Mouse (Mus musculus): ENCODE results near the gene Rdm1. TPM values are rescaled to one million over a fixed set of nuclear protein-coding genes. Genes with fewer than 3 reads are reported as not detected.
A peak's percentile ranks its signal among the peaks of the same experiment; 100 is the strongest.
"Not testable (repeated sequence)": the region's sequence is repeated elsewhere in the genome, so short reads cannot be mapped to it uniquely, and the experiment has no call there.

Rdm1 gene
- total and polyA plus RNA-seq, 3 experiments = 6.5 to 6.8 TPM; not detected in 1

DNA sequence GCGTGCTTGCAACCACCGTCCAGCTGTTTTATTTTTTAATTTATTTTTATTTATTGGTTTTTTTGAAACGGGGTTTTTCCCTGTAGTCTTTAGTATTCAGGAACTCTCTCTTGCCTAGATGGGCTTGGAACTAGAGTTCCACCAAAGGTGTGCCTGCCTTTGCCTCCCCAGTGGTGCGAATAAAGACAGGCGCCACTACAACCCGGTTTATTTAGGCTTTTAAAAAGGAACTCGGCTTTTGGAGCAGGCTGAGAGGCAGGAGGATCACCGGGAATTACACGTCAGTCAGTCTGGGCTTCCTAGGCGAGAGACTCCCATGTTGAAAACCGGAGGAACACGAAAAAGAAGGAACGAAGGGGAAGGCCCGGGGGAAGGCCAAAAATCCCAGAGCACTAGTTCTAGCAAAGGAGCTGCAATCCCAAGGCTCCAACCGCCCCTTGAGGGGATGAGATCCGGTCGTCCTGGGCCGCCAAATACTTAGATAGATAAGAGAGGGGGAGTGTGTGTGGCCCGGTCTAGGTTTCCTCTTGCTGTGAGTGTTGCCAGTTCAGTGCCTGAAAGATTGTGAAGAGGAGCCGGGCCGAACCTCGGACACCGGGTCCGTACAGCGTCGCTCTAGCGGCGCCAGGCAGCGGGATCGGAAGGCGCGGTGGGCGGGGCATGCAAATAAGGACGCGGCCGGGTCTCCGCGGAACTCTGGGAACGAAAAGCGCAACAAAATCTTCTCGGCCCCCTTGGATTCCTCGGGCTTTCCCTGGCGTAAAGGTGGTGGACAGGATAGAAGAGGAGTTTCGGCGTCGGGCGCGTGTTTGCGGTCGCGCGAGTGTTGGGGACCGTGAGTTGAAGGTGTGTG is 14.1 kb downstream of the Rdm1 start:
- peak; percentile 93 for DNase-seq (ENCODE audit: low read depth, low spot score)
- not testable (repeated sequence) for H3K27me3 ChIP-seq (ENCODE audit: control insufficient read depth in 1 of 2, insufficient read depth in 2 of 2, low read length in 2 of 2); H3K79me2 ChIP-seq (ENCODE audit: control insufficient read depth, insufficient read depth, low read length, poor library complexity); H3K9me3 ChIP-seq (replicated peaks; ENCODE audit: insufficient read depth, low read length); H3K4me1 ChIP-seq (ENCODE audit: control insufficient read depth in 1 of 2, insufficient read depth in 2 of 2, low read length in 2 of 2)
- H3K4me3 ChIP-seq (ENCODE audit: control insufficient read depth in 1 of 2, insufficient read depth in 1 of 2, low read depth in 2 of 2, low read length in 2 of 2) = peak overlapping the region; percentile 53 to 73
- H3K9ac ChIP-seq (ENCODE audit: control insufficient read depth, low read depth, low read length, poor library complexity, severe bottlenecking) = peak overlapping the region; percentile 81
- TF ChIP-seq NELFE (IDR thresholded peaks at IDR 0.05; ENCODE audit: low read depth, low read length) = peak; percentile 66
- peak in 1 of 2 experiments; percentile 22; a peak in 2 of 4 replicates for TF ChIP-seq POLR2A (IDR thresholded peaks at IDR 0.05; ENCODE audit: control insufficient read depth in 1 of 2, insufficient read depth in 1 of 2, low read depth in 1 of 2, low read length in 2 of 2, poor library complexity in 1 of 2)
- peak overlapping the region; percentile 77 for H3K27ac ChIP-seq (ENCODE audit: control insufficient read depth, low read depth, low read length)
- peaks cover 0 to 11% of the 10 kb centered on the region in 2 experiments; a peak in 2 of 4 replicates for H3K36me3 ChIP-seq (ENCODE audit: control insufficient read depth in 1 of 2, insufficient read depth in 2 of 2, low read length in 2 of 2)

DNA sequence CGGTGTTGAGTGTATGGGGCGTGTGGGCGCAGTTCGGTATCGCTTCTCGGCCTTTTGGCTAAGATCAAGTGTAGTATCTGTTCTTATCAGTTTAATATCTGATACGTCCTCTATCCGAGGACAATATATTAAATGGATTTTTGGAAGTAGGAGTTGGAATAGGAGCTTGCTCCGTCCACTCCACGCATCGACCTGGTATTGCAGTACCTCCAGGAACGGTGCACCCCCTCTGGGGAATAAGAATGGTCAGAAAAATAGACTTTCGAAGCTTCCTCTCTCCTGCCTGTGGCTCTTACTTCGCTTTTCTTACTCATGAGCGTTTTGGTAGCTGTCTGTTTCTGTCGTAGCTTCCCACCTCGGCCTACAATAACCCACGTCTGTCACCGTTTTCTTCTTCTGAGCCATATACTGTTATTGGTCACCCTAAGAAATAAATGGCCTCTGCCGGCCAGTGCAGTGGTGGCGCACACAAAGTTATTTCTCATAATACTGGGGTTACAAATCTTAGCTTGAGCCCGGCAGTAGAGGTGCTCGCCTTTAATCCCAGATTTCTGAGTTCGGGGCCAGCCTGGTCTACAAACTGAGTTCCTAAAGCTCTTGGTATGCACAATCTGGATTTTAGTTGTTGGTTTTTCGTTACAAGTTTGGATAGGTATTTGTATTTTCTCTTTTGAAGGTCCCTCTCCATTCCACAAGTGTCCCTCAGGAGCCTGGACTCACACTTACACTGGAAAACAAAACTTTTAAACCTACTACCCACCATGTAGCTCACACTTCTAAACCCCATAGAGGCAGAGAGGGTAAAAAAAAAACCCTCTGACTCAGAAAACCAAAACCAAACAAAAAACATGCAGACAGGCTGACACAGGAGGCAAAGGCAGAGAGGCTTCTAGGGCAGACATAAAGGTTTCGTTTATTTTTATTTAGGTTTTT is 15.0 kb downstream of the Rdm1 start:
- H3K4me3 ChIP-seq (ENCODE audit: control insufficient read depth in 1 of 2, insufficient read depth in 1 of 2, low read depth in 2 of 2, low read length in 2 of 2) = not testable (repeated sequence)
- peak; percentile 99 for DNase-seq (ENCODE audit: low read depth, low spot score)
- H3K9ac ChIP-seq (ENCODE audit: control insufficient read depth, low read depth, low read length, poor library complexity, severe bottlenecking) = peak overlapping the region; percentile 81

DNA sequence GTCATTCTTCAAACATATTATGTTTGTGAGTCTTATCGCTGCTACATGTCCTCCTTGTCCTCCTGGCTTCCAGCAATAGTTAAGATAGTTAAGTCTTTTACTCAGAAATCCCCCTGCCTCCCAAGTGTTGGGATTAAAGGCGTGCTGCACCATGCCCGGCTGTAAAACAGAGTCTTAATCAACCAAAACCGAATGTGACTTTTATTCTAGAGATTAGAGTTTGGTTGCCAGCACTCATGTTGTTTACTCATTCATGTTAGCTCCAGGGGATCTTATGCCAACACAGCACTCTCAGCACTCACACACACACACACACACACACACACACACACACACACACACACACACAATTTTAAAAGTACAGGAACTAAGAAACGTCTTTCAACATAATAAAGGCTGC is 15.9 kb downstream of the Rdm1 start:
- H3K4me3 ChIP-seq (ENCODE audit: control insufficient read depth in 1 of 2, insufficient read depth in 1 of 2, low read depth in 2 of 2, low read length in 2 of 2) = no peak overlapping the region
- no peak for DNase-seq (ENCODE audit: low read depth, low spot score)
- no peaks in the 10 kb centered on the region for H3K27me3 ChIP-seq (ENCODE audit: control insufficient read depth in 1 of 2, insufficient read depth in 2 of 2, low read length in 2 of 2)
- H3K36me3 ChIP-seq (ENCODE audit: control insufficient read depth in 1 of 2, insufficient read depth in 2 of 2, low read length in 2 of 2) = peaks cover 0 to 11% of the 10 kb centered on the region in 2 experiments; a peak in 2 of 4 replicates
- H3K27ac ChIP-seq (ENCODE audit: control insufficient read depth, low read depth, low read length) = no peak overlapping the region; the same call in 1 of the 2 replicates
- peaks cover 0 to 6% of the 10 kb centered on the region in 2 experiments; a peak in 1 of 4 replicates for H3K4me1 ChIP-seq (ENCODE audit: control insufficient read depth in 1 of 2, insufficient read depth in 2 of 2, low read length in 2 of 2)
- peak overlapping the region; percentile 36 for H3K9ac ChIP-seq (ENCODE audit: control insufficient read depth, low read depth, low read length, poor library complexity, severe bottlenecking)
- no peaks in the 10 kb centered on the region for H3K9me3 ChIP-seq (replicated peaks; ENCODE audit: insufficient read depth, low read length)
- peaks cover 1% of the 10 kb centered on the region; the same call in 1 of the 2 replicates for H3K79me2 ChIP-seq (ENCODE audit: control insufficient read depth, insufficient read depth, low read length, poor library complexity)
- TF ChIP-seq NRF1 (IDR thresholded peaks at IDR 0.05; ENCODE audit: insufficient read depth, low read depth, low read length, poor library complexity, severe bottlenecking) (no peak), MEF2A (IDR thresholded peaks at IDR 0.05; ENCODE audit: extremely low read depth, insufficient replicate concordance, low read depth, low read length, poor library complexity, severe bottlenecking) (no peak), MYB (IDR thresholded peaks at IDR 0.05; ENCODE audit: low read depth, low read length) (no peak), ETS1 (IDR thresholded peaks at IDR 0.05; ENCODE audit: low read depth, low read length) (no peak), SMC3 (IDR thresholded peaks at IDR 0.05; ENCODE audit: low read depth, low read length) (no peak), HCFC1 (IDR thresholded peaks at IDR 0.05; ENCODE audit: low read depth, low read length) (no peak), CTCF (IDR thresholded peaks at IDR 0.05 in 2 of 3, conservative IDR thresholded peaks at IDR 0.05 in 1 of 3; ENCODE audit: control insufficient read depth in 1 of 3, insufficient read depth in 1 of 3, low read depth in 2 of 3, low read length in 3 of 3, poor library complexity in 1 of 3, severe bottlenecking in 1 of 3) (no peak), POLR2AphosphoS5 (IDR thresholded peaks at IDR 0.05; ENCODE audit: borderline replicate concordance, low read depth, low read length) (no peak), ZMIZ1 (IDR thresholded peaks at IDR 0.05; ENCODE audit: low read depth, low read length) (no peak), POLR2A (IDR thresholded peaks at IDR 0.05; ENCODE audit: control insufficient read depth in 1 of 2, insufficient read depth in 1 of 2, low read depth in 1 of 2, low read length in 2 of 2, poor library complexity in 1 of 2) (no peak), RAD21 (IDR thresholded peaks at IDR 0.05; ENCODE audit: low read depth, low read length) (no peak), TCF12 (IDR thresholded peaks at IDR 0.05; ENCODE audit: low read depth, low read length) (no peak), EP300 (IDR thresholded peaks at IDR 0.05; ENCODE audit: low read depth in 1 of 2, low read length in 2 of 2) (no peak), ZC3H11A (IDR thresholded peaks at IDR 0.05; ENCODE audit: low read depth, low read length) (no peak)

More for the DNA sequence above, 15.0 kb downstream of the Rdm1 start:
- H3K79me2 ChIP-seq (ENCODE audit: control insufficient read depth, insufficient read depth, low read length, poor library complexity); H3K27me3 ChIP-seq (ENCODE audit: control insufficient read depth in 1 of 2, insufficient read depth in 2 of 2, low read length in 2 of 2); H3K4me1 ChIP-seq (ENCODE audit: control insufficient read depth in 1 of 2, insufficient read depth in 2 of 2, low read length in 2 of 2); H3K9me3 ChIP-seq (replicated peaks; ENCODE audit: insufficient read depth, low read length): not testable (repeated sequence)
- TF ChIP-seq ZNF384 (IDR thresholded peaks at IDR 0.05; ENCODE audit: low read depth, low read length) (peak; percentile 61; the same call in 1 of the 2 replicates), SIN3A (IDR thresholded peaks at IDR 0.05; ENCODE audit: low read length) (peak; percentile 77), POLR2A (IDR thresholded peaks at IDR 0.05; ENCODE audit: control insufficient read depth in 1 of 2, insufficient read depth in 1 of 2, low read depth in 1 of 2, low read length in 2 of 2, poor library complexity in 1 of 2) (peak; percentile 84 to 99), POLR2AphosphoS2 (IDR thresholded peaks at IDR 0.05; ENCODE audit: low read length) (peak; percentile 97), EP300 (IDR thresholded peaks at IDR 0.05; ENCODE audit: low read depth in 1 of 2, low read length in 2 of 2) (peak in 1 of 2 experiments; percentile 5; a peak in 1 of 4 replicates), TBP (IDR thresholded peaks at IDR 0.05; ENCODE audit: low read depth, low read length) (peak; percentile 87), HCFC1 (IDR thresholded peaks at IDR 0.05; ENCODE audit: low read depth, low read length) (peak; percentile 77), NELFE (IDR thresholded peaks at IDR 0.05; ENCODE audit: low read depth, low read length) (peak; percentile 85), MYB (IDR thresholded peaks at IDR 0.05; ENCODE audit: low read depth, low read length) (0 out of 2 replicates have a peak, but pooled peaks have one; percentile 59), ZMIZ1 (IDR thresholded peaks at IDR 0.05; ENCODE audit: low read depth, low read length) (peak; percentile 99), ETS1 (IDR thresholded peaks at IDR 0.05; ENCODE audit: low read depth, low read length) (peak; percentile 90), POLR2AphosphoS5 (IDR thresholded peaks at IDR 0.05; ENCODE audit: borderline replicate concordance, low read depth, low read length) (peak; percentile 99), RCOR1 (IDR thresholded peaks at IDR 0.05; ENCODE audit: low read depth, low read length) (peak; percentile 85)
- H3K36me3 ChIP-seq (ENCODE audit: control insufficient read depth in 1 of 2, insufficient read depth in 2 of 2, low read length in 2 of 2) = peaks cover 0 to 11% of the 10 kb centered on the region in 2 experiments; a peak in 2 of 4 replicates
- peak overlapping the region; percentile 77 for H3K27ac ChIP-seq (ENCODE audit: control insufficient read depth, low read depth, low read length)
